Mouse (Mus musculus) erythroblast, embryonic 14.5 days (primary cell): Measurements from ENCODE around the gene Nectin3.

Experiments used
- GATA1 ChIP-seq: IDR thresholded peaks from 2 replicates; pipeline ENCODE4 v1.6.1; 2012; ENCODE audit warnings: low read length, inconsistent platforms, mixed read lengths
- TAL1 ChIP-seq: IDR thresholded peaks from 3 replicates; pipeline ENCODE4 v1.6.1; 2012; ENCODE audit warnings: low read length, inconsistent platforms, mixed read lengths

DNA sequence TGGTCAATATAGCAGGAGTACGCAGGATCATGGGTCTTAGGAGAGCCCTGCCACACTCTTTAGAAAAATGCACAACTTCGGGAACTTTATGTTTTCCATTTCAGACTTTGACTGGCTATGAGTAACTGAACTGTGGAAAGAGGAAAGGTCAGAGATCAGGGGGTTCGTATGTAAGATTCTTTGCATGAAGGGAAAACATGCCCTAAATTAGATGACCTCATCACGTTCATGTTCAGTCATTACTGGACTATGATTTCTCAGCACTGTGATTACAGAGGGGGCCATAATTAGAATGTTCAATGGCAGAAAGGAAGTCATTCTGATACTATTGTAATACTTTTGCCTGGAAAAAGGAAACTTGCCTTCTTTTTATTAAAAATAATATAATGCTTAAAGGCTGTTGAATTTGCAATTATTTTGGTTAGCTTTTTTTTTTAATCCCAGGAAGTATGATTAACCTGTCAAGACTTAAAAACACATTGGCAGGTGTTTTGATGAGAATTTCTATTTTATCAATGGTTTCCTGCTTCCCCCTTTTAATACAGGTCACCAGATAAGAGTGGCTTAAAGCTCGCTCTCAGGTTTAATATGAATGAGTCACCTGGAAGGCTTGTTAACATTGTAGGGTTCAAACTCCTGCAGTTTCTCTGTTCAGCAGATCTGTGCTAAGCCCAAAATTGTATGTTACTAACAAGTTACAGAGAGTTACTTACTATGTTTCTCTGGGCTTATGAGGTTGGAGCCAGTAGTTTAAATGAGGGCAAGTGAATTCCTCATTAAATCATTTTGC is 34.3 kb upstream of the Nectin3 start:
- TF ChIP-seq TAL1 (no peak), GATA1 (no peak)
